Mouse (Mus musculus) urinary bladder, postnatal 10 days (tissue): ENCODE measurements at regions not wholly inside any gene's neighbourhood (a gene's known extent, or its start where the extent isn't known, plus 50 kb on each side); places are given as distances from the start of the nearest gene placed in this dataset.
"Not testable (repeated sequence)": the region's sequence is repeated elsewhere in the genome, so short reads cannot be mapped to it uniquely, and the experiment has no call there.

Experiments
- DNase-seq: peaks from one replicate; pipeline ENCODE4 v3.0.0; 2022; ENCODE audit warnings: low spot score

DNA sequence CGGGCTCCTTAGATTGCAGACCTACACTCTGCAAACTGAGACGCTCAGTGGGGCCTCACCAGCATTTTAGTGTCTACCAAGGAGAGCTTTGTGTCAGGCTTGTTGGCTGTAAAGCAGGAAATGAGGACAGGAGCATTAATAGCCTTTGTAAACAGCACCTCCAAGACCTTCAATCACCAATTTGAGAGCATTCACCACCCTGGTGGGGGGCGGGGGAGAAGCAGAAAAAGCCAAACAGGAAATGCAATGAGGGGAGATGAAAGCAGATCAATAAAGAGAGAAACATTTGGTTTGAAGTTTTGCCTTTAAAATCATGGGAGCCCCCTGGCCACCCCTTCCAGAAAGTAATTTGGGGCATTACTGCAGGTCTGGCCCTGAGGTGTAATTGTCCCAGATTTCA lies 497.3 kb upstream of the Sall1 start:
- no peak for DNase-seq

DNA sequence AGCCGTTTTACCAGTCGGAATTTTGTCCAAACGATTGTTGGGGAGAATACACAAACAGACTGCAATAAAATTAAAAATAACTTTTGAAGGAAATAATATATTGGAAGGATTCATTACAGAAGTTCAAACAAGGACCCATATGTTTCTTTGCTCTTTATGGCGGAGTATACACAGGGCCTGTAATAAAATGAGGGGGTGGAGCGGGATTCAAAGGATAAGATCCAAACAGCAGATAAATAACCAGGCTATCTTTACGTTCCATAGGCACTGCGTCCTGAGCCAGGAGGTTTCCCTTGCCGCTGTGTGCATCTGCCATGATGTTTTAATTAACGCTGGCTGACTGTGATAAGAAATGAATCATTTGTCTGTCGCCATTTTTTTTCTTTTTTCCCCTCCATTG lies 490.6 kb upstream of the Sall1 start:
- DNase-seq: no peak

DNA sequence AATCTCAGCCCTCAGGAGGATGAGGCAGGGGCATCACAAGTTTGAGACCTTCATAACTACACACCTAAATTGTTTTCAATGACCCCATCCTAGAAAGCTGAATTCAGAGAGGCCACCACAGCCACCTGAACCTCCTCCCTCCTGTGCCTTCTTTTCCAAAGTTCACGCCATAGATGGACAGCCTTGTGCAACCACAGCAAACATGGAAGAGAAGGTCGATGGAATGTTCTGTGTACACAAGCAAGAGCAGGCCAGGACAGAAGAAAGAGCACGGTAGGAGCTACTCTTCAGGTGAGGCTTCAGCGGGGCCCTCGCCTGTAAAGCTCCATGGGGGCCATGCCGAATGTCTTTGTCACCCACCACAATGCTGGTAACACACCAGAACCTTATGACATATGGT lies 481.1 kb upstream of the Sall1 start:
- no peak for DNase-seq

- DNase-seq: no peak
Observed at GRCm38 (mm10) chr8:89523336-89523735, 479.4 kb upstream of the Sall1 start.

DNA sequence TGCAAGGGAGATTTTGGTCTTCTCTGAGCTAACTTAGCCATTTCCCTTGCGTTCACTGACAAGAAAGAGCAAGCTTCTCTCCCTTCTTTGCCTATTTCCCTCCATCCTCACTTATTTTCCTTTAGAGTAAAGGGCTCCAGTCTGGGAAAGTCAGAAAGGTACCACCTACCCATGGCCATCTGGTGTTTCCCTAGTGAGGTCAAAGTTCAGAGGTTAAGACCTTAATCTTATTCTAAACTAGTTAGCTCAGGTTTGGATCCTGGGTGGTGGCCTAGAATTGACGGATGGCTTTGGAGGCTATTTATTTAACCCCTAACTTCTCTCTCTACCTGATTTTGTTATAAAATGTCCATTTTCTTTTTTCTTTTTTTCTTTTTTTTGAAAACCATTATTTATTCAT lies 472.6 kb upstream of the Sall1 start:
- DNase-seq: no peak

- DNase-seq: no peak
Observed at GRCm38 (mm10) chr8:89514270-89514669, 470.3 kb upstream of the Sall1 start.

DNA sequence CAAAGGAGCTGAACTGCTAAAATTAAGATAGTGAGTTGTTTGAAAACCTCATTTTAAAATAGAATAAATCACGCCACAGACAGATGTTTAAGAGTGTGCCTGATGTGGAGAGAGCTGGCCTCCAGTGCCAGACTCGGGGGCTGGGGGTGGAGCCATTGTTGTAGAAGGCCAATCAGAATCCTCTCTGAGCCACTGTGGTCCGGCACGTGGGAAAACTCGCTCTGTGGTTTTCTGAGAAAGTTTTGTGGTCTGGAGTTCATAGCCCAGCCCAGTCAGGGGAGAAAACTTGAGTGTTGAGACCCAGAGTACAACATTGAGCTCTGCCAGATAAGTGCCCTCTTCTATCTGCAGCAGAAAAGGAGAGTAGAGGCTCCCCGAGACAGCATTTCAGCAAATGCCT lies 463.7 kb upstream of the Sall1 start:
- no peak for DNase-seq

GRCm38 (mm10) chr8:89503545-89504234 lies 459.7 kb upstream of the Sall1 start:
- DNase-seq: no peak

DNA sequence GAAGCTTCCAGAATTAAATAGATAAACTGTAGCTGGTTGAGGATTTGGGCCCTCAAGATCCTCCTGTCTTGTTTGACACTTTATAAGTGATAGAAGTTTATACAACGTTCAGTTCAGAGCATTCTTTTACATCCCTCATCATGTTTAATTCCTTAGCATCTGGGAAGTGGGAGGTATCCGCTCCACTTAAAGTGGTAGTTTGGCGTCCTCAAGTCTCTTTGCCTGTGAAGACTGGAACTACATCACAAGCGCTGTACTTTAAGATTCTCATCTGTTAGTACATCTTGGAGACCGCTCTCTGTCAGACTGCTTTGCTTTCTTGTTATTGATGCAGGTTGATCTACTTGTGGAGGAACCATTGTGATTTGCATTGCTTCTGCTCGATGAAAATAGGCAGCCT lies 459.1 kb upstream of the Sall1 start:
- DNase-seq: no peak

- no peak for DNase-seq
Observed at GRCm38 (mm10) chr8:89501756-89502155, 457.8 kb upstream of the Sall1 start.

DNA sequence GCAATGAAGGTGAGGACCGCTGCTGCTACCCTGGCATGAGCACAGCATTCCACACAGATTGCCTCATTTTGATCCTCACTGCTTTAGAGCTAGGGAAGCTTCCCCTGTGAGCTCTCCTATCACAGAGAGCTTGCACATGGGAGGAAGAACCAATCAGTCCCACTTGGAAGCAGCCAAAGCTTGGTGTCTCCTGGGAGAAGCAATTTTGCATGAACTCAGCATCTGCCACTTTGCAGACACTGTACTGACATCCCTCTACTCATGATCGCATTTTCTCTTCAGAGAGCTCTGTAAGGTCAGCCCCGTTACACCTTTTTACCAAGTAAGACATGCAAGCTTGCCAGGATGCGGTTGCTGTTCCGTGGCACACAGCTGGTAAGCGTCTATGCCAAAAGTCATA lies 455.9 kb upstream of the Sall1 start:
- DNase-seq: no peak

DNA sequence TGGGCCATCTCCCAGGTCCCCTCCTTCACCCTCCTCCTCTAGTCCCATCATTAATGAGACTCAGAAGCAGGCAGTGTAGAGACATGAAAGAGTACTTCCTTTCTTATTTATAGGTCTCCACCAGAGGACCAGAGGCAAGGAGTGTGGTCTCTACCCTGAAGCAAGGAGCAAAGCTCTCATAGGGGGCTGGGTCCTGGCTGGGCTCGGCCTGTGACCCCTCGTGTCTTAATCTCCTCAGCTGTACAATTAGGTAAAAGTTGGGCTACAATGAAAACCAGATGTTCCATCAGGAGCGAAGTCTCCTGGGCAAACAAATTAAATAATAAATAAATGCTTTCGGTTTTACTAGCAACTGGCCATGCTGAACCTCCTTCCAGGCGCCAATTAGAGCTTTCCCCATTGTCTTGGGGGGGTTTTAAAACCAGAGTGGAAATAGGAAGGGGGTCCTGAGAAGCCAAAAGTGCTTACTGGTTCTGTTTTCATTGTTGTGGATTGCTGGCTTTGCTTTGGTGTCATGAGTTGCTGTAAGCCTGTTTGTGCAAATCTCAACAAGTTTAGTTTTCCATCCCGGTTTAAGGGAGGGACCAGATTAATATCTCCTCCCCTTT lies 454.2 kb upstream of the Sall1 start:
- no peak for DNase-seq

DNA sequence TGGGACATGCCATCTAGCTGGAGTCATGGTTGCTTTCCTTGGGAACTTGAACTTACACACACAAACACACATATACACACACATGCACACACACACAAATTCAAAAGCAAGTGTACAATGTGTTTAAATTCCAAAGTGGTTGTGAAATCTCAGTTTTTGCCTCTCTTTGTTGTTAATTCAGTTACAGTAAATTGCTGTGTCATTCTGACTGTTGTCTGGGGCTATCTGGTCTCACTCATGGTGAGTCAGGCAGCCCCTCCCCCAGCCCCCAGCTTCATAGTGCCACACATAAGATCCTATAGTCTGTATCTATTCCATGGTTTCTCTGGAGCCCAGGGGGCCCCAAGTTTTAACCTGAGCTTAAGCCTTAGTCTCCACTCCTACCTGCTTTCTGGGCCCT lies 448.4 kb upstream of the Sall1 start:
- no peak for DNase-seq

DNA sequence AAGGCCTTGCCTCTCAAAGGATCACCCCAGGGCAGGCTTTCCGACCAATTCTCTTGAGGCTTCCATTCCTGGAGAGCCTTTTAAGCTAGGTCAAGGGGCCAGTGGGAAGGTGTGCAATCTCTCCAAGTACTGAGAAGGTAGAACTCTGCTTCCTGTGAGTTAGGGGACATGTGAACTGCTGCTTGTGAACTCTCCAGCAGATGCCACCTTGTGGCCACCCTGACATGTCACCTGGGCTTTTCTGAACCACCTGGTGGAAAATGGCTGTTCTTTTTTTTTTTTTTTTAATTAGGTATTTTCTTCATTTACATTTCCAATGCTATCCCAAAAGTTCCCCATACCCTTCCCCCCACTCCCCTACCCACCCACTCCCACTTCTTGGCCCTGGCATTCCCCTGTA lies 438.5 kb upstream of the Sall1 start:
- DNase-seq: not testable (repeated sequence)

DNA sequence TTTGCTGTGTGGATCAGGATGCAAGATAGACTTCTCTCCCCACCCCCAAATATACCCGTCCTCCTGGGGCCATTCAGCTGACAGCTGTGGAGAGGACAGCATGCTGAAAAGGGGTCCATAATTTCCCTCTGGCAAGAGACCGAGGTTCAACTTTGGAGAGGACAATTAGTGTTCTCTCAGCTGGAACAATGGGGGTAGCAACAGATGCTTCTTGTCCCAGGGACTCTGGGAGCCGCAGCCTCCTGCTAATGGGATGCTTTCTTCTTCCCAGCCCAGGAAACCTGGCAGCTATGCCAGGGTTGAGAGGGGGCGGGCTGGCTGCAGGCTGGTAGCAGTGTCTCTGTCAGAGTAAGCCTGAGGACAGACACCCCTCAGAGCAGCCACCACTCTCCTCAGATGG lies 433.0 kb upstream of the Sall1 start:
- no peak for DNase-seq

DNA sequence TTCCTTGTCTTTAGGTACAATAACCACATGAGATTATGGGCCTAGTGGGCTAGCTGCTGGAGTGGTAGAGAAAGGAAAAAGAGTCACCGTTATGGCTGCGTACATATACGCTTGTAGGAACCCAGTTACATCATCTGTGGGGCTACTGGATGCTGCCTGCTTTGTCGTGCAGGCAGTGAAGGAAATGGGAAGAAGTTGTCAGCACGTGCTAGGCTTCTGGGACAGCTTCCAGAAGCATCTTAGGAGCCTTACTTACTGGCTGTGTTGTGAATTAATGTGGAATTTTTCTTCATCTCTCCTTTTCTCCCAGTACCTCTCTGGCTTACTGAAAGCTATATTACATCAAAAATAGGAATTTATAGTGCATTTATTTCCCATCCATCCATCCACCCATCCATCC lies 427.2 kb upstream of the Sall1 start:
- no peak for DNase-seq

DNA sequence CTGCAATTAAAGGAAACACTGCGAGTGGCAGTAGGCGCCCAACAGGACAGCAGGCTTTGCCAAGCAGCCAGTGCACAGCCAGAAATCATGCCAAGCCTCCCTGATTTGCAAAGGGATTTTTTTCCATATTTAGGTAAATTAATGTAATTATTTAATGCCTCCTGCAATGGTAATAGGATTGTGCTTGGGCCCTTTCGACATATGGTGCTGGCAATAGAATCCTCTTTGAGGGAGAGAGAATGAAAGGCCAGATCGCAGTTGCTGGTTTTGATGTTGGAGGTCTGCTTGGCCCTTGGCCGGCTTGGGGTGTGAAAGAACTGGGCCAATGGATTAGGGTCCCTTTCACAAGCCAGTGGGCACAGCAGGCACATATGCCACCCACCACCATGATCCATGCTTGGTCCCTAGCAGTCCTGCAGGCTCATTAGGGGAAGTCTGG lies 424.8 kb upstream of the Sall1 start:
- no peak for DNase-seq

DNA sequence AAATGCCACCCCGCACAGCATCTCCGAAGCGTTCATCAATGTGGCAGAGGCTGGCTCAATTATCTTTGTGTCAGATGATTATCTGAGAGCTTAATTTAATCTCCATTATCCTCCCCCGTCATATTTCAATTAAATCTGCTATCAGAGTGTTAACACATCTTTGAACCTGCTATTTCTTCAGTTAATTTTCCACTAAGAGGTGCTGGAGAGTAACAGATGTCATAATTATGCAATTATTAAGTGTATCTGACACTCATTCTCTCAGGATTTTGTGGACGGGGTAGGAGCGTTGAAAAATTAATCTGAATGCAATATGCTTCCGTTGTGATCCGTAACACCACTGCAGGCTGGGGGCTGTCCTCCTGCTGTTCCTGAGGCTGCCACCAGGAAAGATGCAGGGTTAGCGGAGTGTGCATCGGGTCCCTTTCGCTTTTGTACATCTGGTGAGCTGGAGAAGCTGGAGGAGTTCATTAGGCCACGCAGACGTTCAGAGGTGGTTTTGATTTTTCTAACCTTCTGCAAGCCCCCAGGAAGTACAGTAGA lies 421.3 kb upstream of the Sall1 start:
- no peak for DNase-seq

- no peak for DNase-seq
Observed at GRCm38 (mm10) chr8:89456517-89456916, 412.6 kb upstream of the Sall1 start.

- DNase-seq: no peak
Observed at GRCm38 (mm10) chr8:89455731-89456130, 411.8 kb upstream of the Sall1 start.

GRCm38 (mm10) chr8:89454197-89454596 lies 410.2 kb upstream of the Sall1 start:
- no peak for DNase-seq

DNA sequence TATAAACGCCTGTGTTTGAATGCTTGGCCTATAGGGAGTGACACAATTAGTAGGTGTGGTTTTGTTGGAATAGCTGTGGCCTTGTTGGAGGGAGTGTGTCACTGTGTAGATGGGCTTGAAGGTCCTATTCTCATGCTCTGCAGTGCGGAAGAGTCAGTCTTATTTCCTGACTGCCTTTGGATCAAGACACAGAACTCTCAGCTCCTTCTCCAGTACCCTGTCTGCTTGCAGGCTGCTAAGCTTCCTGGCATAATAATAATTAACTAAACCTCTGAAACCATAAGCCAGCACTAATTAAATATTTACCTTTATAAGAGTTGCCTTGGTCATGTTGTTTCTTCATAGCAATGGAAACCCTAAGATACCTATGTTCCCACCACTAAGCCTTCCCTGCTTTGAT lies 409.8 kb upstream of the Sall1 start:
- no peak for DNase-seq

DNA sequence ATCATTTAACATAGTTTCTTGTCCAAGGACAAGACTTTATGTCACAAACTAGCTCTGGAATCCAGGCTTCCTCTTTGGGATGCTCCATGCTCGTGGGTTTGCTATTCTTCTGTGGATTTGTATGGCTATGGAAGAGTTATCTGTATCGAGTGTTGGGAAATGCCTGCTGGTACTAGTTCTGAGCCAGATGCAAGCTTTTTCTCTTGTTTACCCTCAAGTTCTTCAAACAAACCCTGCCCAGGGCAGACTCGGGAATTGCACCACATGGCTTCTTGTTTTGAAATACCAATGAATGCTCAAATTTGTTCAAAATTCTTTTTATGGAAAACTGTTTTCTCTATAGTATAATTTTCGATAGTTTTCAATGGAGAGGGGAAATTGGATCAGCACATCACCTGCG lies 400.5 kb upstream of the Sall1 start:
- DNase-seq: no peak

DNA sequence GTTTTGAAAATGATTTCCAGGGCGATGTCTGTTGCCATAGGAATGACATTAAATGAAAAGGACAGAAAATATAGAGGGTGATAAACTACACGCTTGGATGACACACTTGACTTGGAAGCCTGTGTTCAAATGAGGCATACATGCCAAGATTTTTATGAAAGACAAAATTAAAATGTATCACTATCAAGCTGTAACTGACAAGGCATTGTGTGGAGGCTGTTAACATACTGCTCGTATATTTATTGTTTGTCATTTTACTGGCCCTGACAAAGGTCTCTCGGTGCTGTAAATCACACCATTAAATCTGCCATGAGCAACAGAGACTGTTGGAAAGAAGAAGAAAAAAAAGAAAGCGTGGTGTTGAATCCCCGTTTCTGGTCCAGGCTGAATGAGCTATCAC lies 395.3 kb upstream of the Sall1 start:
- no peak for DNase-seq
